Mouse (Mus musculus) erythroblast, embryonic 14.5 days (primary cell): Measurements from ENCODE around the gene C2cd3. TPM values are rescaled to one million over a fixed set of nuclear protein-coding genes. Genes with fewer than 3 reads are reported as not detected.
"Not testable (repeated sequence)": the region's sequence is repeated elsewhere in the genome, so short reads cannot be mapped to it uniquely, and the experiment has no call there.

Experiments used
- H3K27me3 ChIP-seq: 2 replicates; pipeline ENCODE4 v1.6.1; 2012; ENCODE audit warnings: inconsistent platforms; ENCODE audit not compliant: control insufficient read depth
- H3K36me3 ChIP-seq: 2 replicates; pipeline ENCODE4 v1.6.1; 2012; ENCODE audit warnings: mild to moderate bottlenecking, inconsistent platforms; ENCODE audit not compliant: control insufficient read depth
- H3K4me1 ChIP-seq: 2 replicates; pipeline ENCODE4 v1.6.1; 2012; ENCODE audit warnings: inconsistent platforms; ENCODE audit not compliant: control insufficient read depth
- H3K4me3 ChIP-seq: replicated peaks from 2 replicates; pipeline ENCODE3; 2012; ENCODE audit warnings: moderate library complexity, mild to moderate bottlenecking, inconsistent platforms
- H3K9me3 ChIP-seq: 2 replicates; pipeline ENCODE4 v1.6.1; 2012; ENCODE audit warnings: low read length, inconsistent platforms, mixed read lengths; ENCODE audit not compliant: control insufficient read depth
- GATA1 ChIP-seq: IDR thresholded peaks from 2 replicates; pipeline ENCODE4 v1.6.1; 2012; ENCODE audit warnings: low read length, inconsistent platforms, mixed read lengths
- TAL1 ChIP-seq: IDR thresholded peaks from 3 replicates; pipeline ENCODE4 v1.6.1; 2012; ENCODE audit warnings: low read length, inconsistent platforms, mixed read lengths
- polyA plus RNA-seq: library from polyadenylated mRNA; stranded (reverse); fragments of >175 nt; gene quantifications from 2 replicates; pipeline ENCODE4 v1.2.3, GENCODE M21; 2012

The C2cd3 gene
- polyA plus RNA-seq, 1 experiment, result 3.1 TPM

DNA sequence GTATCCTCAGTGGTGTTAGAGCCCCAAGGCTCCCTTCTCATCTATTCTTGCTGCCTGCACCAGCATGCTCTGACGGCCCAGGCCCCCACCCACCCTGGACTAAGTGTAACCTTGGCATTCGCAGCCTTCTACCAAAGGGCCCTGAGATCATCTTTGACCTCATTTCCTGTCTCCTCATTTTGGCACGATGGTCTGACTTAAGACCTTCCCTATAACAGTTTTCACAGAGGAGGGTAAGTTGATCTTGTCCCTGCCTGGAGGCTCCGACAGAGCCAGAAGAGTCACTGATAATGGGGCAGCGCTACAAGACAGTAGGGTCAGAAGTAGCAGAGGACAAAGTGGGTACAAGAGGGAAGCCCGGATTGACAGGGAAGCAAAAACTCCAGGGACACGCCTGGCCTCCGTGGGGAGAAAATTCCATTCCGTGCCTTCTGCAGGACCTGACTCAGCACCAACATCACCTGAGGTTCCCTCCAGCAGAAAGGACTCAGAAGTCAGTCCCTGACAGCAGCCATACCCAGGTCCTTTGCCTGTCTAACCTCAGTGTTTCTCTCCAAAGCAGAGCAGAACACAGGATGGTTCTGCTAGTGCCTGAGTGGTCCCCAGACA lies 101.9 kb downstream of the C2cd3 start:
- peaks cover 44% of the 10 kb centered on the region for H3K36me3 ChIP-seq
- H3K4me3 ChIP-seq, result no peak overlapping the region
- TF ChIP-seq GATA1, result no peak
- no peak for TF ChIP-seq TAL1
- peaks cover 60% of the 10 kb centered on the region for H3K4me1 ChIP-seq
- H3K27me3 ChIP-seq, result no peaks in the 10 kb centered on the region
- no peaks in the 10 kb centered on the region for H3K9me3 ChIP-seq

DNA sequence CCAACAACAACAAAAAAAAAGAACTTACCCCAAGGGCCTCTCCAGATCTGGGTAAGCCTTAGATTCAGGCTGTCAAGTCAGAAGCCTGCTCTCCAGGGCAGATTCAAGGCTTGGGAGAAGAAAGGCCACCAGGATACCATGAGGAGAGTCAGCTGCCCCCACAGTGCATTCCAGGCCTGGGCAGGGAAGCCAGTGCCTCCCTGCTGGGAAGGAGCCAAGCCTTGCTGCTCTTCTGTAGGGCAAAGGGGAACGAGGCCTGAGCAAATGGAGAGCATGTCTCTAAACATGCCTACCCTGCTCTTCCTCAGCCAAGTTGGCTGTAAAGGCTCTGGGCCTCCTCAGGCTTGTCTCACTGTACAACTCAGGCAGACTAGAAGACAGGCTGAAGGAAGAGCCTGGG lies 102.6 kb downstream of the C2cd3 start:
- no peaks in the 10 kb centered on the region for H3K9me3 ChIP-seq
- no peak for TF ChIP-seq GATA1
- TF ChIP-seq TAL1, result no peak
- H3K4me3 ChIP-seq, result no peak overlapping the region
- H3K4me1 ChIP-seq, result peaks cover 59% of the 10 kb centered on the region
- H3K36me3 ChIP-seq, result peaks cover 36% of the 10 kb centered on the region
- H3K27me3 ChIP-seq, result no peaks in the 10 kb centered on the region

- Histone ChIP-seq H3K4me1 (peaks cover 51% of the 10 kb centered on the region), H3K9me3 (no peaks in the 10 kb centered on the region), H3K36me3 (peaks cover 3% of the 10 kb centered on the region; the same call in 1 of the 2 replicates), H3K27me3 (no peaks in the 10 kb centered on the region), H3K4me3 (no peak overlapping the region)
- no peak for TF ChIP-seq TAL1
- TF ChIP-seq GATA1, result no peak
Measured at GRCm38 (mm10) chr7:100479100-100479822, 107.2 kb downstream of the C2cd3 start.

DNA sequence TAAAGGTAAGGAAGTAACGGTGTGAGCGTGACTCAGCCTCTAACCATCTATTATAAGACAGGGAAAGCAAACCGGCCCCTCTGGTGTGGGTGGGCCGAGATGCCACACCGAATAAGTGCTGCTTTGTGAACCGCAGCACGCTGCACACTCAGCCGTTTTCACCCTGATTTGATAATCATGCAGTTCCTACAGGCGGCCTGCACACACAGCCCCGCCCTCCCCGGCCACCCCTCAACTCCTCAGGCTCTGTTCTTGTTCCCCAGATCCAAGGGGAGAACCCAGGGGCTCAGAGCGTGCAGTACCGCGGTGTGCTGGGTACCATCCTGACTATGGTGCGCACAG lies 107.8 kb downstream of the C2cd3 start:
- Histone ChIP-seq H3K36me3 (peaks cover 3% of the 10 kb centered on the region; the same call in 1 of the 2 replicates), H3K27me3 (no peaks in the 10 kb centered on the region), H3K4me3 (no peak overlapping the region), H3K9me3 (no peaks in the 10 kb centered on the region), H3K4me1 (peaks cover 52% of the 10 kb centered on the region)
- TF ChIP-seq TAL1, result no peak
- TF ChIP-seq GATA1, result no peak

- Histone ChIP-seq H3K36me3 (peaks cover 3% of the 10 kb centered on the region; the same call in 1 of the 2 replicates), H3K4me1 (peaks cover 51% of the 10 kb centered on the region), H3K27me3 (no peaks in the 10 kb centered on the region), H3K4me3 (no peak overlapping the region), H3K9me3 (no peaks in the 10 kb centered on the region)
- TF ChIP-seq TAL1, result no peak
- TF ChIP-seq GATA1, result no peak
Measured at GRCm38 (mm10) chr7:100480175-100480574, 108.1 kb downstream of the C2cd3 start.

DNA sequence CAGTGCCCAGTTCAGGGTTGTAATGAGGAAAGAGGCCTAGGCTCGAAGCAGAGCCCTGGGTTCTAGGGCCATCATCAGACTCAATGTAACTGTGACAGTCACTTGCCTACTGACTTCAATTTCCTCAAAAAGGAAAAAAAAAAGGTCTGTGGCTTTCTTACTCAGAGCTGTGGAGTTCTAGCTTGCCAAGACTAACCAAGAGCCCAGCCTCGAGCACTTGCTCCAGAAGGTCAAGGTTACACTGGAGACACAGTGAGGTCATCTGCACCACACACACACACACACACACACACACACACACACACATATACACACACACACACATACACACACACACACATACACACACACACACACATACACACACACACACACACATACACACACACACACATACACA lies 110.0 kb downstream of the C2cd3 start:
- peaks cover 53% of the 10 kb centered on the region for H3K4me1 ChIP-seq
- not testable (repeated sequence) for H3K9me3 ChIP-seq, H3K36me3 ChIP-seq, H3K4me3 ChIP-seq, H3K27me3 ChIP-seq

DNA sequence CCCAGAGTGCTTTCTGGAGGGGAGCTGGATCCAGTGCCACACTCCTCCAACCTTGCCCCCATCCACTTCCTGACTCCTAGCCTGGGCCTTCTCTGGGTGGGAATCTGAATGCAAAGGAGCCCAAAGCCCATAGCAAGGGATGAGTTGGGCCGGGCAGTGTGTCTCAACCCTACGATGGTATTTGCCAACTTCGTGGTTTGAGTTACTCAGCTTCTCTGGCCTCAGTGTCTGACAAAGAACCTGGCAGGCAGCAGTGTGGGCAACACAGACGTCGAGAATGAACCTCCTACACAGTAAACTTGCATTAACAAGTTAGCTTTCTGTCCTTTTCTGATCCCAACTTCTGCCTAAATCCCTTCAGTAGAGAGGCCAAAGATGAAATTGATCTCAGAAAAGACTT lies 112.5 kb downstream of the C2cd3 start:
- TF ChIP-seq GATA1 (no peak), TAL1 (no peak)
- peaks cover 3% of the 10 kb centered on the region; the same call in 1 of the 2 replicates for H3K36me3 ChIP-seq
- no peak overlapping the region for H3K4me3 ChIP-seq
- no peaks in the 10 kb centered on the region for H3K27me3 ChIP-seq
- H3K4me1 ChIP-seq, result peaks cover 58% of the 10 kb centered on the region
- no peaks in the 10 kb centered on the region for H3K9me3 ChIP-seq

GRCm38 (mm10) chr7:100487301-100487700 lies 115.3 kb downstream of the C2cd3 start:
- Histone ChIP-seq H3K27me3 (no peaks in the 10 kb centered on the region), H3K36me3 (peaks cover 7% of the 10 kb centered on the region), H3K4me3 (no peak overlapping the region), H3K9me3 (no peaks in the 10 kb centered on the region), H3K4me1 (peaks cover 55% of the 10 kb centered on the region)
- TF ChIP-seq TAL1 (no peak), GATA1 (no peak)

DNA sequence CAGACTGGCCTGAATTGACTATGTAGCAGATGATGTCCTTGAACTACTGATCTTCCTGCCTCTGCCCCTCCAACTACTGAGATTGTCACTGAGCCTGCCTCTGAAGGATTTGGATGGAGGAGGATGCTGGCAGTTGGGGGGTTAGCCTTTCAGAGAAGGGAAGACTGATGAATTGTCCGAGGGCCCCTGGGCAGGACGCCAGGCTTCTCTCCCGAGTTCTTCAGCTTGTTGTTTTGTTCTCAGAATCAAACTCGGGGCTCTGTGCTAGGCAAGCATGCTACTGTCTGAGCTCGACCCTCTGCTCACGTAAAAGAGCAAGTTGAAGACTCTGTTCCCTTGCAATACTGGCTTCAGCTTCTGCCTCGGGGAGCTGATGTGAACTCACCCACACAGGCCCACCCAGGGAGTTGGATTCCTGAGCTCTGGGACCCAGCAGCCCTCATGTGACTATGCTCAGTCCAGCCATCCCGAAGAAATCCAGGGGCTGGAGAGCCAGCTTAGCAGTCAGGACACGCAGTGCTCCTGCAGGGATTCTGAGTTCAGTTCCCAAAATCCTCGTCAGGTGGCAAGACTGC lies 116.5 kb downstream of the C2cd3 start:
- peaks cover 53% of the 10 kb centered on the region for H3K4me1 ChIP-seq
- no peak for TF ChIP-seq TAL1
- no peak for TF ChIP-seq GATA1
- H3K4me3 ChIP-seq, result no peak overlapping the region
- peaks cover 11% of the 10 kb centered on the region for H3K36me3 ChIP-seq
- H3K27me3 ChIP-seq, result no peaks in the 10 kb centered on the region
- H3K9me3 ChIP-seq, result no peaks in the 10 kb centered on the region
